Mouse (Mus musculus) hindbrain, postnatal 0 days (tissue): Measurements from ENCODE around the gene Echs1. TPM values are rescaled to one million over a fixed set of nuclear protein-coding genes. Genes with fewer than 3 reads are reported as not detected.

Experiments
- ATAC-seq: fragments of 200-750 bp; cut with Nextera tagmentation; 2 replicates; pipeline ENCODE4 v1.8.0; 2017; ENCODE audit warnings: mild to moderate bottlenecking, moderate TSS enrichment, moderate library complexity
- DNase-seq: peaks from one replicate; pipeline ENCODE4 v3.0.0-alpha.2; 2015; ENCODE audit warnings: low spot score
- H3K27ac ChIP-seq: fragments of 300-500 bp; sonication (generic); 2 replicates; pipeline ENCODE4 v1.5.1; 2014; ENCODE audit warnings: mild to moderate bottlenecking
- H3K27me3 ChIP-seq: fragments of 300-500 bp; sonication (generic); 2 replicates; pipeline ENCODE4 v1.6.1; 2014; ENCODE audit warnings: low read length, mixed read lengths; ENCODE audit not compliant: insufficient read depth
- H3K36me3 ChIP-seq: fragments of 300-500 bp; sonication (generic); 2 replicates; pipeline ENCODE4 v1.6.1; 2014; ENCODE audit warnings: low read length, mixed read lengths; ENCODE audit not compliant: insufficient read depth
- H3K4me1 ChIP-seq: fragments of 300-500 bp; sonication (generic); 2 replicates; pipeline ENCODE4 v1.6.1; 2014; ENCODE audit warnings: antibody characterized with exemption, low read length, mixed read lengths; ENCODE audit not compliant: insufficient read depth
- H3K4me2 ChIP-seq: fragments of 300-500 bp; sonication (generic); 2 replicates; pipeline ENCODE4 v1.6.1; 2014; ENCODE audit warnings: low read depth, mild to moderate bottlenecking, low read length, moderate library complexity, mixed read lengths
- H3K4me3 ChIP-seq: fragments of 300-500 bp; sonication (generic); 2 replicates; pipeline ENCODE4 v1.5.1; 2014; ENCODE audit warnings: low read length
- H3K9ac ChIP-seq: fragments of 300-500 bp; sonication (generic); replicated peaks from 2 replicates; pipeline ENCODE4 v1.6.1; 2014; ENCODE audit warnings: mild to moderate bottlenecking, low read length, moderate library complexity, mixed read lengths
- H3K9me3 ChIP-seq: fragments of 300-500 bp; sonication (generic); 2 replicates; pipeline ENCODE4 v1.6.1; 2016; ENCODE audit warnings: low read length, mixed read lengths
- CTCF ChIP-seq: IDR thresholded peaks from 2 replicates; pipeline ENCODE4 v1.5.1; 2016; ENCODE audit warnings: antibody characterized with exemption, control low read depth, low read depth
- WGBS: fragments of 180-500 bp; shearing (Covaris S2); extraction: QIAGEN DNeasy Blood & Tissue Kit; methylation state at CpG from one replicate; pipeline ENCODE4 v1.1.7; 2014; 5-methylcytosine and 5-hydroxymethylcytosine counted together
- polyA plus RNA-seq: library from polyadenylated mRNA; unstranded; fragments of >200 nt; fragmentation: Nextera tagmentation; extraction: Ambion mirVana; gene quantifications from 2 replicates; pipeline ENCODE4 v1.2.1, GENCODE M21; 2015
- total RNA-seq: library from RNA; depleted of rRNA; stranded (reverse); fragments of >200 nt; gene quantifications from 2 replicates; pipeline ENCODE4 v1.2.3, GENCODE M21; 2014

Echs1 gene
- total and polyA plus RNA-seq, 2 experiments from 2014 or later, result 91.5 to 136 TPM

- H3K36me3 ChIP-seq, result no peaks in the 10 kb centered on the region
- DNase-seq (no peak), ATAC-seq (no peak)
- no peak overlapping the region for H3K27ac ChIP-seq
- TF ChIP-seq CTCF, result no peak
- H3K9ac ChIP-seq, result no peak overlapping the region
- 90% methylated on average over 2 of the region's 2 CpGs for WGBS
- H3K4me3 ChIP-seq, result no peak overlapping the region
- no peaks in the 10 kb centered on the region for H3K9me3 ChIP-seq
- H3K4me2 ChIP-seq, result no peak overlapping the region
- H3K4me1 ChIP-seq, result no peaks in the 10 kb centered on the region
- H3K27me3 ChIP-seq, result no peaks in the 10 kb centered on the region
Measured at GRCm38 (mm10) chr7:140127911-140128310, 11.6 kb upstream of the Echs1 start.

- TF ChIP-seq CTCF, result no peak
- H3K27me3 ChIP-seq, result no peaks in the 10 kb centered on the region
- no peaks in the 10 kb centered on the region for H3K9me3 ChIP-seq
- 86% methylated on average over 3 of the region's 3 CpGs for WGBS
- no peak for DNase-seq
- no peak for ATAC-seq
- no peak overlapping the region for H3K9ac ChIP-seq
- H3K36me3 ChIP-seq, result no peaks in the 10 kb centered on the region
- H3K27ac ChIP-seq, result no peak overlapping the region
- H3K4me1 ChIP-seq, result no peaks in the 10 kb centered on the region
- H3K4me3 ChIP-seq, result no peak overlapping the region
- H3K4me2 ChIP-seq, result no peak overlapping the region
Measured at GRCm38 (mm10) chr7:140126934-140127333, 10.7 kb upstream of the Echs1 start.

GRCm38 (mm10) chr7:140126022-140126350 is 9.7 kb upstream of the Echs1 start:
- TF ChIP-seq CTCF, result no peak
- no peaks in the 10 kb centered on the region for H3K36me3 ChIP-seq
- ATAC-seq, result no peak; the same call in 1 of the 2 replicates
- peak overlapping the region; percentile 70 for H3K4me3 ChIP-seq
- no peak overlapping the region for H3K27ac ChIP-seq
- H3K9ac ChIP-seq, result peak overlapping the region; percentile 73
- no peaks in the 10 kb centered on the region for H3K9me3 ChIP-seq
- WGBS, result 11% methylated on average over 5 of the region's 5 CpGs
- H3K4me2 ChIP-seq, result peak overlapping the region; percentile 60
- H3K4me1 ChIP-seq, result no peaks in the 10 kb centered on the region
- no peak for DNase-seq
- H3K27me3 ChIP-seq, result no peaks in the 10 kb centered on the region

- Histone ChIP-seq H3K36me3 (no peaks in the 10 kb centered on the region), H3K27ac (peak overlapping the region; percentile 51; the same call in 1 of the 2 replicates), H3K9me3 (no peaks in the 10 kb centered on the region), H3K4me2 (peak overlapping the region; percentile 60), H3K4me1 (no peaks in the 10 kb centered on the region), H3K4me3 (peak overlapping the region; percentile 70), H3K9ac (peak overlapping the region; percentile 73), H3K27me3 (no peaks in the 10 kb centered on the region)
- ATAC-seq (peak; percentile 98), DNase-seq (peak; percentile 91)
- no peak for TF ChIP-seq CTCF
- 2% methylated on average over 40 of the region's 40 CpGs for WGBS
Measured at GRCm38 (mm10) chr7:140125278-140126021, 9.2 kb upstream of the Echs1 start.

GRCm38 (mm10) chr7:140124382-140124781 is 8.1 kb upstream of the Echs1 start:
- no peak overlapping the region for H3K4me3 ChIP-seq
- no peaks in the 10 kb centered on the region for H3K27me3 ChIP-seq
- no peak overlapping the region for H3K9ac ChIP-seq
- 85% methylated on average over 1 of the region's 1 CpGs for WGBS
- ATAC-seq (no peak), DNase-seq (no peak)
- H3K4me2 ChIP-seq, result no peak overlapping the region
- H3K4me1 ChIP-seq, result no peaks in the 10 kb centered on the region
- TF ChIP-seq CTCF, result no peak
- no peak overlapping the region for H3K27ac ChIP-seq
- H3K36me3 ChIP-seq, result no peaks in the 10 kb centered on the region
- H3K9me3 ChIP-seq, result no peaks in the 10 kb centered on the region

GRCm38 (mm10) chr7:140122765-140123164 is 6.5 kb upstream of the Echs1 start:
- H3K27me3 ChIP-seq, result no peaks in the 10 kb centered on the region
- H3K4me1 ChIP-seq, result no peaks in the 10 kb centered on the region
- H3K36me3 ChIP-seq, result no peaks in the 10 kb centered on the region
- no peak overlapping the region for H3K4me3 ChIP-seq
- ATAC-seq (no peak), DNase-seq (no peak)
- no peak overlapping the region for H3K27ac ChIP-seq
- no peaks in the 10 kb centered on the region for H3K9me3 ChIP-seq
- no peak overlapping the region for H3K4me2 ChIP-seq
- WGBS, result 38% methylated on average over 4 of the region's 4 CpGs
- no peak for TF ChIP-seq CTCF
- no peak overlapping the region for H3K9ac ChIP-seq

GRCm38 (mm10) chr7:140121338-140121910 is 5.1 kb upstream of the Echs1 start:
- Histone ChIP-seq H3K4me1 (peaks cover 4% of the 10 kb centered on the region; the same call in 1 of the 2 replicates), H3K36me3 (no peaks in the 10 kb centered on the region), H3K9ac (no peak overlapping the region), H3K27me3 (no peaks in the 10 kb centered on the region), H3K4me2 (no peak overlapping the region), H3K4me3 (no peak overlapping the region), H3K27ac (no peak overlapping the region), H3K9me3 (no peaks in the 10 kb centered on the region)
- DNase-seq (no peak), ATAC-seq (no peak)
- TF ChIP-seq CTCF, result no peak
- 69% methylated on average over 12 of the region's 13 CpGs for WGBS
